Mouse (Mus musculus) heart, embryonic 11.5 days (tissue): ENCODE measurements around the gene Cblb. TPM values are rescaled to one million over a fixed set of nuclear protein-coding genes. Genes with fewer than 3 reads are reported as not detected.

Source experiments
- ATAC-seq: fragments of 200-750 bp; cut with Nextera tagmentation; replicated peaks from 2 replicates; pipeline ENCODE4 v1.8.0; 2017; ENCODE audit warnings: moderate library complexity; ENCODE audit not compliant: insufficient number of reproducible peaks, low FRiP score, low TSS enrichment
- H3K27ac ChIP-seq: fragments of 300-500 bp; sonication (generic); 2 replicates; pipeline ENCODE4 v1.5.1; 2014; ENCODE audit warnings: mild to moderate bottlenecking, low read depth, low read length
- H3K27me3 ChIP-seq: fragments of 300-500 bp; sonication (generic); 2 replicates; pipeline ENCODE4 v1.6.1; 2014; ENCODE audit warnings: mild to moderate bottlenecking, low read length, mixed read lengths; ENCODE audit not compliant: control insufficient read depth, insufficient read depth
- H3K36me3 ChIP-seq: fragments of 300-500 bp; sonication (generic); 2 replicates; pipeline ENCODE4 v1.6.1; 2014; ENCODE audit warnings: mild to moderate bottlenecking, low read length, moderate library complexity, mixed read lengths; ENCODE audit not compliant: control insufficient read depth, insufficient read depth
- H3K4me1 ChIP-seq: fragments of 300-500 bp; sonication (generic); 2 replicates; pipeline ENCODE4 v1.6.1; 2014; ENCODE audit warnings: low read length; ENCODE audit not compliant: control insufficient read depth, insufficient read depth
- H3K4me2 ChIP-seq: fragments of 300-500 bp; sonication (generic); 2 replicates; pipeline ENCODE4 v1.6.1; 2014; ENCODE audit warnings: mild to moderate bottlenecking, moderate library complexity
- H3K4me3 ChIP-seq: fragments of 300-500 bp; sonication (generic); 2 replicates; pipeline ENCODE4 v1.5.1; 2014; ENCODE audit warnings: low read depth, low read length
- H3K9ac ChIP-seq: fragments of 300-500 bp; sonication (generic); 2 replicates; pipeline ENCODE4 v1.6.1; 2014; ENCODE audit warnings: mild to moderate bottlenecking, low read depth, low read length, moderate library complexity
- H3K9me3 ChIP-seq: fragments of 300-500 bp; sonication (generic); replicated peaks from 2 replicates; pipeline ENCODE4 v1.6.1; 2016; ENCODE audit warnings: low read length; ENCODE audit not compliant: control insufficient read depth
- WGBS: fragments of 180-500 bp; shearing (Covaris S2); extraction: QIAGEN DNeasy Blood & Tissue Kit; methylation state at CpG from one replicate; pipeline ENCODE4 v1.1.7; 2014; ENCODE audit not compliant: insufficient replicate concordance; 5-methylcytosine and 5-hydroxymethylcytosine counted together
- polyA plus RNA-seq: library from polyadenylated mRNA; unstranded; fragments of >200 nt; fragmentation: Nextera tagmentation; extraction: Ambion mirVana; gene quantifications from 2 replicates; pipeline ENCODE4 v1.2.1, GENCODE M21; 2014

Cblb gene
- polyA plus RNA-seq, 1 experiment from 2014 or later, result 15.3 TPM

- WGBS, result 60% methylated on average over 4 of the region's 4 CpGs
Observed at GRCm38 (mm10) chr16:52059535-52059934, 28.5 kb downstream of the Cblb start.

GRCm38 (mm10) chr16:52060100-52060719 lies 29.2 kb downstream of the Cblb start:
- no peak overlapping the region for H3K4me2 ChIP-seq
- H3K4me3 ChIP-seq, result no peak overlapping the region
- H3K36me3 ChIP-seq, result no peaks in the 10 kb centered on the region
- peaks cover 66% of the 10 kb centered on the region for H3K4me1 ChIP-seq
- H3K9me3 ChIP-seq, result no peaks in the 10 kb centered on the region
- peak overlapping the region; percentile 67 for H3K27ac ChIP-seq
- 0 out of 2 replicates have a peak overlapping the region, but pooled peaks have one; percentile 22 for H3K9ac ChIP-seq
- no peak for ATAC-seq
- 70% methylated on average over 17 of the region's 17 CpGs for WGBS
- 0 out of 2 replicates have a peak, but pooled peaks cover 2% of the 10 kb centered on the region for H3K27me3 ChIP-seq

More at GRCm38 (mm10) chr16:52059535-52059934, 28.5 kb downstream of the Cblb start:
- 0 out of 2 replicates have a peak, but pooled peaks cover 2% of the 10 kb centered on the region for H3K27me3 ChIP-seq
- peak overlapping the region; percentile 23; the same call in 1 of the 2 replicates for H3K27ac ChIP-seq
- no peak overlapping the region for H3K4me2 ChIP-seq
- no peaks in the 10 kb centered on the region for H3K9me3 ChIP-seq
- H3K36me3 ChIP-seq, result no peaks in the 10 kb centered on the region; the same call in 1 of the 2 replicates
- ATAC-seq, result 0 out of 2 replicates have a peak, but pooled peaks have one; percentile 55
- H3K4me1 ChIP-seq, result peaks cover 61% of the 10 kb centered on the region
- H3K4me3 ChIP-seq, result no peak overlapping the region
- no peak overlapping the region for H3K9ac ChIP-seq

DNA sequence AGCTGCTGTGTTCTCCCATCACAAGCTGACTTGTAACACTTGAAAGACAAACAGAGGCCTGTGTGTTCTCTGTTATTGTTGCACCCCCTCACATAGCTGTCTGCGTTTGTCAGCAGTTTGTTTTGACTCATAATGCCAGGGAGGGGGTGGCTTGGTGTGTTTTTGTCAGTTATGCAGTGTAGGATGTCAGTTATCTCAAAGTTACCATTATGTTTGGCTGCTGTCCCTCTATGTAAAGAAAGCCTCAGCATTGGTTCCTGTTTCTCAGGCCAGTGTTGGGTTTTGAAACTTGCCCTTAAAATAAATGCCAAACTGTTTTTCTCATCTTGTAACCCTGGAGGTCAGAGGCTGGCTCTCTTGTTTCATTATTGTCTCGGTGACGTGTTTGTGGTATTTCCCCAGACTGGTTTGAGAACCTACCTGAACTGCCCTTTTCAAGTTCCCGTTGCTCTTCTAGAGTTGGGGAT lies 30.0 kb downstream of the Cblb start:
- peak overlapping the region; percentile 34; the same call in 1 of the 2 replicates for H3K4me2 ChIP-seq
- H3K27ac ChIP-seq, result peak overlapping the region; percentile 67
- no peaks in the 10 kb centered on the region for H3K36me3 ChIP-seq
- ATAC-seq, result no peak
- WGBS, result 43% methylated on average over 4 of the region's 4 CpGs
- H3K4me1 ChIP-seq, result peaks cover 60% of the 10 kb centered on the region
- H3K27me3 ChIP-seq, result 0 out of 2 replicates have a peak, but pooled peaks cover 2% of the 10 kb centered on the region
- no peak overlapping the region for H3K4me3 ChIP-seq
- H3K9ac ChIP-seq, result no peak overlapping the region
- no peaks in the 10 kb centered on the region for H3K9me3 ChIP-seq

- 49% methylated on average over 12 of the region's 12 CpGs for WGBS
- Histone ChIP-seq H3K4me3 (no peak overlapping the region), H3K9ac (no peak overlapping the region), H3K27ac (peak overlapping the region; percentile 70), H3K4me1 (peaks cover 37% of the 10 kb centered on the region), H3K36me3 (no peaks in the 10 kb centered on the region), H3K27me3 (0 out of 2 replicates have a peak, but pooled peaks cover 5% of the 10 kb centered on the region), H3K9me3 (no peaks in the 10 kb centered on the region), H3K4me2 (no peak overlapping the region)
- peak; percentile 55; the same call in 1 of the 2 replicates for ATAC-seq
Observed at GRCm38 (mm10) chr16:52064309-52065105, 33.5 kb downstream of the Cblb start.

- no peaks in the 10 kb centered on the region for H3K9me3 ChIP-seq
- 84% methylated on average over 10 of the region's 10 CpGs for WGBS
- no peak for ATAC-seq
- H3K4me1 ChIP-seq, result peaks cover 30% of the 10 kb centered on the region
- no peak overlapping the region for H3K4me3 ChIP-seq
- H3K36me3 ChIP-seq, result no peaks in the 10 kb centered on the region
- H3K27me3 ChIP-seq, result 0 out of 2 replicates have a peak, but pooled peaks cover 3% of the 10 kb centered on the region
- H3K27ac ChIP-seq, result no peak overlapping the region
- H3K9ac ChIP-seq, result no peak overlapping the region
- H3K4me2 ChIP-seq, result no peak overlapping the region
Observed at GRCm38 (mm10) chr16:52067632-52068516, 36.8 kb downstream of the Cblb start.

- 86% methylated on average over 3 of the region's 3 CpGs for WGBS
- Histone ChIP-seq H3K36me3 (no peaks in the 10 kb centered on the region), H3K27me3 (0 out of 2 replicates have a peak, but pooled peaks cover 3% of the 10 kb centered on the region), H3K9me3 (no peaks in the 10 kb centered on the region), H3K4me2 (no peak overlapping the region), H3K27ac (no peak overlapping the region), H3K9ac (no peak overlapping the region), H3K4me3 (no peak overlapping the region), H3K4me1 (peaks cover 30% of the 10 kb centered on the region)
- ATAC-seq, result no peak
Observed at GRCm38 (mm10) chr16:52068517-52068874, 37.5 kb downstream of the Cblb start.

- Histone ChIP-seq H3K9me3 (no peaks in the 10 kb centered on the region), H3K9ac (no peak overlapping the region), H3K36me3 (no peaks in the 10 kb centered on the region; the same call in 1 of the 2 replicates), H3K4me1 (peaks cover 25% of the 10 kb centered on the region), H3K4me2 (no peak overlapping the region), H3K27ac (no peak overlapping the region), H3K27me3 (0 out of 2 replicates have a peak, but pooled peaks cover 3% of the 10 kb centered on the region), H3K4me3 (no peak overlapping the region)
- ATAC-seq, result no peak
- WGBS, result 73% methylated on average over 6 of the region's 6 CpGs
Observed at GRCm38 (mm10) chr16:52069648-52070047, 38.6 kb downstream of the Cblb start.

DNA sequence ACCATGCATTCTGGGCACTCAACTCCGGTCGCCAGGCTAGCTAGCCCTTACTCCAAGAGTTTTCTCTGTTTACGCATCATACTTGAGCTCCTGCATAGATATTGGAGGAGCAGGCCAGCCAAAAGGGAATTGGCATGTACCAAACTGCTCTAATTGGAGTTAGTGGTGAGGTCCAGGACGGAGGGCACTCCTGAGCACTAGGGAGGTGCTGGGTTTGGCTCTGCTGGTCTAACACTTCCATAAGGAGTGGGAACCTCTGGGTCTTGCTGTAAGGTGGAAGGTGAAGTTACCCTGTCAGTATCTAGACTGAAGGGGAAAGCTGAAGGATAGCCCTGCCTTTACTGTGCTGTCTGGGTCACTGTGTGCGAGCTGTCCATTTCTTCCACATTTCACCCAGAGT lies 39.1 kb downstream of the Cblb start:
- H3K9ac ChIP-seq, result no peak overlapping the region
- H3K4me3 ChIP-seq, result no peak overlapping the region
- 88% methylated on average over 5 of the region's 5 CpGs for WGBS
- H3K4me2 ChIP-seq, result no peak overlapping the region
- no peaks in the 10 kb centered on the region for H3K9me3 ChIP-seq
- H3K27me3 ChIP-seq, result 0 out of 2 replicates have a peak, but pooled peaks cover 3% of the 10 kb centered on the region
- H3K4me1 ChIP-seq, result peaks cover 20% of the 10 kb centered on the region
- H3K36me3 ChIP-seq, result no peaks in the 10 kb centered on the region; the same call in 1 of the 2 replicates
- ATAC-seq, result no peak
- H3K27ac ChIP-seq, result peak overlapping the region; percentile 89; the same call in 1 of the 2 replicates
